Comparison of ENCODE assay signal across 25 mouse cellular contexts in genomic region chr11:70911323-70911722, GRCm38 (mm10). TPM values are rescaled to one million over a fixed set of nuclear protein-coding genes. Genes with fewer than 3 reads are reported as not detected.
DNase-seq lines count a peak whose midpoint lies in the region; ATAC-seq and TF ChIP-seq lines count a peak whose summit lies in the region.
"Had no signal": no experiment of that assay in that cellular context is flagged by ENCODE, and none has a peak within 500 bp of the region (broad histone marks: within the 10 kb centered on the region; RNA-seq: fewer than 3 reads in every experiment).

No protein-coding gene starts in this region.

- no peak overlapping the region for H3K4me3 ChIP-seq in MEL (ENCODE audit: control insufficient read depth in 1 of 2, insufficient read depth in 1 of 2, low read depth in 2 of 2, low read length in 2 of 2)
- H3K4me3 ChIP-seq in intestine, postnatal 0 days (ENCODE audit: low read depth, low read length): no peak overlapping the region
- H3K4me3 ChIP-seq: gastrocnemius, adult 2 months; heart, embryonic 12.5 days; heart, embryonic 15.5 days had no signal

- WGBS in intestine, postnatal 0 days: 92% methylated on average over 3 of the region's 3 CpGs

- TF ChIP-seq RAD21 in MEL (IDR thresholded peaks at IDR 0.05; ENCODE audit: low read depth, low read length): no peak

- peaks cover 9 to 47% of the 10 kb centered on the region in 2 experiments; a peak in 3 of 4 replicates for H3K36me3 ChIP-seq in MEL (ENCODE audit: control insufficient read depth in 1 of 2, insufficient read depth in 2 of 2, low read length in 2 of 2)
- peaks cover 46% of the 10 kb centered on the region for H3K36me3 ChIP-seq in intestine, postnatal 0 days (ENCODE audit: control insufficient read depth, insufficient read depth)

- H3K9ac ChIP-seq in MEL (ENCODE audit: control insufficient read depth, low read depth, low read length, poor library complexity, severe bottlenecking): no peak overlapping the region; the same call in 1 of the 2 replicates
- no peak overlapping the region for H3K9ac ChIP-seq in intestine, postnatal 0 days (ENCODE audit: low read depth, low read length)
- H3K9ac ChIP-seq: heart, embryonic 12.5 days; heart, embryonic 15.5 days; hindbrain, embryonic 14.5 days had no signal

- H3K4me2 ChIP-seq in intestine, postnatal 0 days (replicated peaks; ENCODE audit: low read depth): no peak overlapping the region
- H3K4me2 ChIP-seq: heart, embryonic 12.5 days; heart, embryonic 15.5 days; hindbrain, embryonic 14.5 days had no signal

- H3K27me3 ChIP-seq in MEL (ENCODE audit: control insufficient read depth in 1 of 2, insufficient read depth in 2 of 2, low read length in 2 of 2): no peaks in the 10 kb centered on the region
- H3K27me3 ChIP-seq in intestine, postnatal 0 days (replicated peaks; ENCODE audit: control insufficient read depth, insufficient read depth, low read length): no peaks in the 10 kb centered on the region
- H3K27me3 ChIP-seq: heart, embryonic 12.5 days; heart, embryonic 15.5 days had no signal

- no peak for TF ChIP-seq EP300 in MEL (IDR thresholded peaks at IDR 0.05; ENCODE audit: low read depth in 1 of 2, low read length in 2 of 2)

- intact Hi-C loops in heart, postnatal 36 days (cut with DNase I): no loop called here

- TF ChIP-seq POLR2A in MEL (IDR thresholded peaks at IDR 0.05; ENCODE audit: control insufficient read depth in 1 of 2, insufficient read depth in 1 of 2, low read depth in 1 of 2, low read length in 2 of 2, poor library complexity in 1 of 2): no peak

- peak overlapping the region; percentile 13; the same call in 1 of the 2 replicates for H3K27ac ChIP-seq in MEL (ENCODE audit: control insufficient read depth, low read depth, low read length)
- H3K27ac ChIP-seq in intestine, postnatal 0 days (ENCODE audit: low read depth, low read length): no peak overlapping the region
- H3K27ac ChIP-seq: gastrocnemius, adult 2 months; heart, embryonic 15.5 days; hindbrain, embryonic 14.5 days; hindbrain, postnatal 0 days had no signal

- TF ChIP-seq CTCF in MEL (IDR thresholded peaks at IDR 0.05 in 2 of 3, conservative IDR thresholded peaks at IDR 0.05 in 1 of 3; ENCODE audit: control insufficient read depth in 1 of 3, insufficient read depth in 1 of 3, low read depth in 2 of 3, low read length in 3 of 3, poor library complexity in 1 of 3, severe bottlenecking in 1 of 3): no peak
- TF ChIP-seq CTCF in intestine, postnatal 0 days (IDR thresholded peaks at IDR 0.05; ENCODE audit: low read depth): no peak

- H3K79me2 ChIP-seq in MEL (ENCODE audit: control insufficient read depth, insufficient read depth, low read length, poor library complexity): no peaks in the 10 kb centered on the region

- 0 out of 2 replicates have a peak, but pooled peaks have one; percentile 9 for ATAC-seq in megakaryocyte progenitor cell, adult 5-6 weeks (replicated peaks; ENCODE audit: poor library complexity)
- ATAC-seq in intestine, postnatal 0 days: no peak
- ATAC-seq: activated CD4-positive, CD25-positive, alpha-beta regulatory T cell, adult 4 months; forebrain, embryonic 16.5 days; hindbrain, postnatal 0 days; inflammation-experienced regulatory T-cells, adult 6 months; intestine, embryonic 16.5 days had no signal

- H3K4me1 ChIP-seq in MEL (ENCODE audit: control insufficient read depth in 1 of 2, insufficient read depth in 2 of 2, low read length in 2 of 2): peaks cover 4 to 18% of the 10 kb centered on the region in 2 experiments; a peak in 2 of 4 replicates
- H3K4me1 ChIP-seq in intestine, postnatal 0 days (replicated peaks; ENCODE audit: control insufficient read depth, insufficient read depth, low read length): no peaks in the 10 kb centered on the region
- H3K4me1 ChIP-seq: heart, embryonic 12.5 days; heart, embryonic 15.5 days had no signal

- no peaks in the 10 kb centered on the region for H3K9me3 ChIP-seq in MEL (replicated peaks; ENCODE audit: insufficient read depth, low read length)
- H3K9me3 ChIP-seq in intestine, postnatal 0 days (ENCODE audit: control insufficient read depth): no peaks in the 10 kb centered on the region
- H3K9me3 ChIP-seq: heart, embryonic 12.5 days; heart, embryonic 15.5 days had no signal

- peak; percentile 31 for DNase-seq in heart, adult 11 months
- no peak for DNase-seq in heart, postnatal 36 days
- DNase-seq in MEL (ENCODE audit: low read depth, low spot score): no peak
- DNase-seq in adrenal gland, postnatal 14 days: no peak
- DNase-seq: adrenal gland, adult 8-10 months; adrenal gland, postnatal 36 days; B cell, adult 2 months; cerebellum, adult 18-20 months; cerebellum, adult 9-10 months; cerebellum, postnatal 14 days; gastrocnemius, adult 2 months; gastrocnemius, postnatal 14 days; heart, adult 18-20 months; heart, postnatal 10 days; heart, postnatal 4 days had no signal

TF ChIP-seq in MEL, 35 proteins besides CTCF, POLR2A, EP300 and RAD21:
- no peak for TF ChIP-seq NELFE (IDR thresholded peaks at IDR 0.05; ENCODE audit: low read depth, low read length)
- TF ChIP-seq ETS1 (IDR thresholded peaks at IDR 0.05; ENCODE audit: low read depth, low read length): no peak
- TF ChIP-seq ZNF384 (IDR thresholded peaks at IDR 0.05; ENCODE audit: low read depth, low read length): no peak
- no peak for TF ChIP-seq E2F4 (IDR thresholded peaks at IDR 0.05; ENCODE audit: borderline replicate concordance, low read depth, low read length)
- no peak for TF ChIP-seq HCFC1 (IDR thresholded peaks at IDR 0.05; ENCODE audit: low read depth, low read length)
- no peak for TF ChIP-seq TCF12 (IDR thresholded peaks at IDR 0.05; ENCODE audit: low read depth, low read length)
- no peak for TF ChIP-seq POLR2AphosphoS2 (IDR thresholded peaks at IDR 0.05; ENCODE audit: low read length)
- no peak for TF ChIP-seq MEF2A (IDR thresholded peaks at IDR 0.05; ENCODE audit: extremely low read depth, insufficient replicate concordance, low read depth, low read length, poor library complexity, severe bottlenecking)
- TF ChIP-seq TAL1 (IDR thresholded peaks at IDR 0.05; ENCODE audit: low read length): no peak
- no peak for TF ChIP-seq NRF1 (IDR thresholded peaks at IDR 0.05; ENCODE audit: insufficient read depth, low read depth, low read length, poor library complexity, severe bottlenecking)

RNA-seq across cellular contexts. Expression of gene Nup88, which starts 58.5 kb away (rescaled TPM):
- total RNA-seq in heart, postnatal 36 days (2021): 10 to 100 TPM; 44.5 to 50.8 TPM
- total RNA-seq in MEL (2012; rRNA removed): 49.8 and 56.3 TPM in 2 replicates
- polyA plus RNA-seq in MEL (2012; ENCODE audit: insufficient read depth in 1 of 2, insufficient read length in 2 of 2, low read depth in 1 of 2, low replicate concordance in 2 of 2, missing spikeins in 1 of 2): 10 to 100 TPM in 1 of 2 experiments, not detected in 1; 72.5 TPM
- total RNA-seq in megakaryocyte progenitor cell, adult 5-6 weeks (2015): 138 and 143 TPM in 2 replicates
- total RNA-seq in megakaryocyte progenitor cell, adult 5-6 weeks (2017): 135 and 164 TPM in 2 replicates
- total RNA-seq in adrenal gland, postnatal 14 days (2021): 57.2 and 63.4 TPM in 2 replicates
- 35.8 and 37.3 TPM in 2 replicates for polyA plus RNA-seq in intestine, postnatal 0 days (2015; fragmentation: Nextera tagmentation; extraction: Ambion mirVana)

RNA-seq across cellular contexts. Expression of gene Rpain, which starts 58.7 kb away (rescaled TPM):
- 10 to 100 TPM; 16.8 to 18.4 TPM for total RNA-seq in heart, postnatal 36 days (2021)
- 55.8 and 60.8 TPM in 2 replicates for total RNA-seq in MEL (2012; rRNA removed)
- polyA plus RNA-seq in MEL (2012; ENCODE audit: insufficient read depth in 1 of 2, insufficient read length in 2 of 2, low read depth in 1 of 2, low replicate concordance in 2 of 2, missing spikeins in 1 of 2): 10 to 100 TPM in 1 of 2 experiments, not detected in 1; 93.5 TPM
- total RNA-seq in megakaryocyte progenitor cell, adult 5-6 weeks (2015): 41.2 and 68.1 TPM in 2 replicates
- 25.3 and 48.4 TPM in 2 replicates for total RNA-seq in megakaryocyte progenitor cell, adult 5-6 weeks (2017)
- 24.9 and 30.9 TPM in 2 replicates for total RNA-seq in adrenal gland, postnatal 14 days (2021)
- 42.8 and 49.3 TPM in 2 replicates for polyA plus RNA-seq in intestine, postnatal 0 days (2015; fragmentation: Nextera tagmentation; extraction: Ambion mirVana)
